Mouse (Mus musculus) ES-Bruce4 (cell line): ENCODE data around the gene Tbxa2r. TPM values are rescaled to one million over a fixed set of nuclear protein-coding genes. Genes with fewer than 3 reads are reported as not detected.
A peak's percentile ranks its signal among the peaks of the same experiment; 100 is the strongest.

Source experiments
- H3K27ac ChIP-seq: 2 replicates; pipeline ENCODE4 v1.5.1; 2012; ENCODE audit warnings: low read length, inconsistent platforms; ENCODE audit not compliant: insufficient read depth
- H3K27me3 ChIP-seq: 2 replicates; pipeline ENCODE4 v1.6.1; 2012; ENCODE audit warnings: mild to moderate bottlenecking, low read length, inconsistent platforms; ENCODE audit not compliant: control insufficient read depth, poor library complexity, insufficient read depth, severe bottlenecking
- H3K36me3 ChIP-seq: 2 replicates; pipeline ENCODE4 v1.6.1; 2012; ENCODE audit warnings: inconsistent platforms, mild to moderate bottlenecking, low read length, moderate library complexity; ENCODE audit not compliant: control insufficient read depth, poor library complexity, insufficient read depth, severe bottlenecking
- H3K4me1 ChIP-seq: one replicate; pipeline ENCODE4 v1.8.1; 2011; ENCODE audit warnings: low read length; ENCODE audit not compliant: control insufficient read depth, insufficient read depth
- H3K4me3 ChIP-seq: 2 replicates; pipeline ENCODE4 v1.5.1; 2011; ENCODE audit warnings: low read depth, mild to moderate bottlenecking, low read length
- H3K9ac ChIP-seq: 2 replicates; pipeline ENCODE4 v1.6.1; 2012; ENCODE audit warnings: low read depth, mild to moderate bottlenecking, inconsistent platforms; ENCODE audit not compliant: poor library complexity, severe bottlenecking
- H3K9me3 ChIP-seq: replicated peaks from 2 replicates; pipeline ENCODE4 v1.6.1; 2012; ENCODE audit warnings: mild to moderate bottlenecking, low read length, inconsistent platforms; ENCODE audit not compliant: control insufficient read depth, poor library complexity, insufficient read depth, severe bottlenecking
- CTCF ChIP-seq: IDR thresholded peaks from one replicate; pipeline ENCODE4 v1.8.1; 2011; ENCODE audit warnings: low read depth, low read length
- EP300 ChIP-seq: IDR thresholded peaks from 2 replicates; pipeline ENCODE4 v1.6.1; 2011; ENCODE audit warnings: low read depth, low read length; ENCODE audit not compliant: insufficient read depth
- POLR2A ChIP-seq: IDR thresholded peaks from one replicate; pipeline ENCODE4 v1.8.1; 2011; ENCODE audit warnings: low read length; ENCODE audit not compliant: insufficient read depth
- polyA plus RNA-seq: library from polyadenylated mRNA; stranded (reverse); fragments of >200 nt; gene quantifications from 2 replicates; pipeline ENCODE4 v1.2.4, GENCODE M21; 2011; ENCODE audit warnings: low read depth; ENCODE audit not compliant: missing spikeins, insufficient read depth, insufficient read length

Tbxa2r gene
- polyA plus RNA-seq, 1 experiment = 0.57 TPM

GRCm38 (mm10) chr10:81287513-81288157 lies 40.9 kb upstream of the Tbxa2r start:
- H3K27me3 ChIP-seq = no peaks in the 10 kb centered on the region
- H3K4me3 ChIP-seq = peak overlapping the region; percentile 32; the same call in 1 of the 2 replicates
- TF ChIP-seq EP300 = no peak
- no peak for TF ChIP-seq POLR2A
- TF ChIP-seq CTCF = no peak
- H3K27ac ChIP-seq = no peak overlapping the region
- H3K36me3 ChIP-seq = no peaks in the 10 kb centered on the region
- H3K9me3 ChIP-seq = no peaks in the 10 kb centered on the region
- peaks cover 7% of the 10 kb centered on the region for H3K4me1 ChIP-seq
- H3K9ac ChIP-seq = no peak overlapping the region

DNA sequence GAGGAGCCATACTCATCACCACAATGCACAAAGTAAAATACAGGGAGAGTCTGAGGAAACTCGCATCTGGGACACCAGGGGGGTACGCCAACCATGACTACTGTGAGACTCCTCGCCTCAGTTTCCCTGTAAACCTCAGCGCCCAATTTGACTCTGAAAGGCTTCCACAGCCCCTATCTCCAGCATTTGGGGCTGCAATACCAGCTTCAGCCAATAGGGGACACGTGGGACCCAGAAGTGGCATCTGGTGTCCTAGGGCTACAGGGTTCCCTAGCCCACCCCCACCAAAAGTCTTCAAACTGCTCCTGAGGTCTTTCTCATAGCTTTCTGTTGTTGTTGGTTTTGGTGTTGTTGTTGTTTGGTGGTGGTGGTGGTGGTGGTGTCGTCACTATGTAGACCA lies 39.9 kb upstream of the Tbxa2r start:
- TF ChIP-seq CTCF (no peak), EP300 (no peak), POLR2A (no peak)
- Histone ChIP-seq H3K27me3 (no peaks in the 10 kb centered on the region), H3K27ac (0 out of 2 replicates have a peak overlapping the region, but pooled peaks have one; percentile 2), H3K9me3 (no peaks in the 10 kb centered on the region), H3K9ac (no peak overlapping the region), H3K4me3 (peak overlapping the region; percentile 32; the same call in 1 of the 2 replicates), H3K36me3 (no peaks in the 10 kb centered on the region), H3K4me1 (peaks cover 5% of the 10 kb centered on the region)

DNA sequence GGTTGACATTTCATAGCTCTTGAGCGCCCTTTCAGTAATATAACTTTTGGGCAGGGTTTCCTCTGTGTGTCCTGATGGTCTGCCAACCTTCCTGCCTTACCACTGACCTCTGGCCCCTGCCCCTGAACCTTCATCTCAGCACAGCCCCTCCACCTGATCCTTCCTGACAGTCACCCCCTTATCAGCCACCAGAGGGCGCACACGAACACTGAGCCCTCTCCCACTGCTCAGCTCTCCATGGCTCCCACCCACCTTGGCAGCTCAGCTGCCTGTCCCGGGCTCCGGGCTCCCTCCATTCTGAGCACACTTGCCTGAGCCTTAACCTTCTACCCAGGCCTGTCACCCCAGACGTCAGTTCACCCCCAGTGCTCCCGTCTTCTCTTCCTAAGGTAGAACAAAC lies 39.3 kb upstream of the Tbxa2r start:
- peaks cover 2% of the 10 kb centered on the region for H3K4me1 ChIP-seq
- no peak overlapping the region for H3K9ac ChIP-seq
- TF ChIP-seq CTCF (no peak), POLR2A (no peak), EP300 (no peak)
- H3K4me3 ChIP-seq = no peak overlapping the region
- no peaks in the 10 kb centered on the region for H3K27me3 ChIP-seq
- no peaks in the 10 kb centered on the region for H3K36me3 ChIP-seq
- no peak overlapping the region for H3K27ac ChIP-seq
- H3K9me3 ChIP-seq = no peaks in the 10 kb centered on the region

DNA sequence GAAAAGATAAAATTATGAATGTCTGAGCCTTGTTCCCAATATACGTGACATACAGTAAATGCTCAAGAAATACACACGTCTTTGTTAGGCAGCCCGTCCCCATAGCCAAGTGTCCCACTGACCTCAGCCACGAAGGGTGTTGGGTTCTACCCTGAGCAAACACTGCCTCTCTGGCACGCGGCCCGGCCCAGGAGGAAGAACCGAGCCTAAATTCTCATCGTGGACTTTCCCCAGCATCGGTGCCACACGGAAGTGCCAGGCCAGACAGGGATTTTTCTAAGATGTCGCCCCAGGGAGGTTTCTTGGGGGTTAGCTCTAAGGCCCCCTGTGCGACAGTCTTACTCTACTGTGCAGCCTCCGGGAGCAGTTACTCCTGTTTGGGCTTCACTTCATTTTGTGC lies 38.7 kb upstream of the Tbxa2r start:
- H3K27ac ChIP-seq = no peak overlapping the region
- H3K9me3 ChIP-seq = no peaks in the 10 kb centered on the region
- H3K9ac ChIP-seq = no peak overlapping the region
- no peak overlapping the region for H3K4me3 ChIP-seq
- H3K4me1 ChIP-seq = peaks cover 5% of the 10 kb centered on the region
- no peak for TF ChIP-seq POLR2A
- TF ChIP-seq EP300 = no peak
- no peak for TF ChIP-seq CTCF
- H3K36me3 ChIP-seq = no peaks in the 10 kb centered on the region
- no peaks in the 10 kb centered on the region for H3K27me3 ChIP-seq

DNA sequence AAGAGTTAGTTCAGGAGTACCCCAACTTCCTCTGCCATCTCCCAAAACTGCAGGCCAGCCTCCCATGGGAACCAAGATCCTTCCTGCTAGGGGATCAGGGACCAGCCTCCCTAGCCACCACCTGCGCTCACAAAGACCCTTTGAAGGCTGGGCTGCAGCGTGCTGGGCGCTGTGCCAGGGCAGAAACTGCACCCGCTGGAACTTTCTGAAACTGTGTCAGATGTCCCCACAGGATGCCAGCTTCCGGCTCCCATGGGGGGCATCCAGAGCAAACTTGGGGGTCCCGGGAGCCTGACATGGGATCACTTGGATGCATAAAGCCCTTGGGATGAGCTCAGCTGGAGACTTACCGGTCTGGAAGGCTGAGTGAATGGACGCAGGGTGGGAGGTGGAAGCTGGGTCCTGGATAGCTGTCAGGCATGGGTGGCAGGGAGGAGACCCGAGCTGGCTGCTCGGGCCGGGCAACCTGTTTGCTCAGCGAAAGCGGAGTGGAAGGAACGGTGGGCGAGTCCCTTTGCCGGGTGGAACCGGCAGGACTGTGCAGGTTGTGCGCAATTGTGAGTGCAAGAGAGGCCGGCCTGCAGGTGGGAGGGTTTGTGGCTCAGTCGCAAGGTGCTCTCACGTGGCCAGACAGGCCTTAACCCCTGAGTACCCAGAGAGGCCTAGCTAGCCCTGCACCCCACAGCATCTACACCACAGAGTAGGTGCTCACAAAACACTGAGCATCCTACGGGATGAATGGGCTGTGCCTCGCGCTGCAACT lies 37.7 kb upstream of the Tbxa2r start:
- H3K27me3 ChIP-seq = no peaks in the 10 kb centered on the region
- peaks cover 5% of the 10 kb centered on the region for H3K4me1 ChIP-seq
- H3K9ac ChIP-seq = peak overlapping the region; percentile 13; the same call in 1 of the 2 replicates
- no peak for TF ChIP-seq EP300
- H3K9me3 ChIP-seq = no peaks in the 10 kb centered on the region
- peak overlapping the region; percentile 51 for H3K4me3 ChIP-seq
- no peaks in the 10 kb centered on the region for H3K36me3 ChIP-seq
- H3K27ac ChIP-seq = no peak overlapping the region
